Mouse (Mus musculus) hindbrain, embryonic 11.5 days (tissue): Measurements from ENCODE around the gene Rbbp6. TPM values are rescaled to one million over a fixed set of nuclear protein-coding genes. Genes with fewer than 3 reads are reported as not detected.

Source experiments
- ATAC-seq: fragments of 200-750 bp; cut with Nextera tagmentation; 2 replicates; pipeline ENCODE4 v1.8.0; 2017; ENCODE audit warnings: mild to moderate bottlenecking, moderate TSS enrichment, moderate library complexity; ENCODE audit not compliant: low FRiP score
- DNase-seq: peaks from one replicate; pipeline ENCODE4 v3.0.0-alpha.2; 2015; ENCODE audit warnings: low spot score
- H3K27ac ChIP-seq: fragments of 300-500 bp; sonication (generic); 2 replicates; pipeline ENCODE4 v1.5.1; 2014; ENCODE audit warnings: mild to moderate bottlenecking, low read depth, low read length
- H3K27me3 ChIP-seq: fragments of 300-500 bp; sonication (generic); 2 replicates; pipeline ENCODE4 v1.6.1; 2014; ENCODE audit warnings: mild to moderate bottlenecking, low read length, moderate library complexity, mixed read lengths; ENCODE audit not compliant: control insufficient read depth, insufficient read depth
- H3K36me3 ChIP-seq: fragments of 300-500 bp; sonication (generic); 2 replicates; pipeline ENCODE4 v1.6.1; 2014; ENCODE audit warnings: mild to moderate bottlenecking, low read length, moderate library complexity, mixed read lengths; ENCODE audit not compliant: control insufficient read depth, insufficient read depth
- H3K4me1 ChIP-seq: fragments of 300-500 bp; sonication (generic); replicated peaks from 2 replicates; pipeline ENCODE4 v1.6.1; 2014; ENCODE audit warnings: low read length, mixed read lengths; ENCODE audit not compliant: control insufficient read depth, insufficient read depth
- H3K4me2 ChIP-seq: fragments of 300-500 bp; sonication (generic); replicated peaks from 2 replicates; pipeline ENCODE4 v1.6.1; 2014; ENCODE audit warnings: mild to moderate bottlenecking, low read depth, low read length
- H3K4me3 ChIP-seq: fragments of 300-500 bp; sonication (generic); 2 replicates; pipeline ENCODE4 v1.5.1; 2014; ENCODE audit warnings: low read depth, low read length
- H3K9ac ChIP-seq: fragments of 300-500 bp; sonication (generic); 2 replicates; pipeline ENCODE4 v1.6.1; 2014; ENCODE audit warnings: low read depth, low read length
- H3K9me3 ChIP-seq: fragments of 300-500 bp; sonication (generic); 2 replicates; pipeline ENCODE4 v1.6.1; 2016; ENCODE audit warnings: low read length; ENCODE audit not compliant: control insufficient read depth
- WGBS: fragments of 180-500 bp; shearing (Covaris S2); extraction: QIAGEN DNeasy Blood & Tissue Kit; methylation state at CpG from one replicate; pipeline ENCODE4 v1.1.7; 2014; 5-methylcytosine and 5-hydroxymethylcytosine counted together
- polyA plus RNA-seq: library from polyadenylated mRNA; unstranded; fragments of >200 nt; fragmentation: Nextera tagmentation; extraction: Ambion mirVana; gene quantifications from 2 replicates; pipeline ENCODE4 v1.2.1, GENCODE M21; 2014

The Rbbp6 gene
- polyA plus RNA-seq = 36.3 and 46.6 TPM in 2 replicates

DNA sequence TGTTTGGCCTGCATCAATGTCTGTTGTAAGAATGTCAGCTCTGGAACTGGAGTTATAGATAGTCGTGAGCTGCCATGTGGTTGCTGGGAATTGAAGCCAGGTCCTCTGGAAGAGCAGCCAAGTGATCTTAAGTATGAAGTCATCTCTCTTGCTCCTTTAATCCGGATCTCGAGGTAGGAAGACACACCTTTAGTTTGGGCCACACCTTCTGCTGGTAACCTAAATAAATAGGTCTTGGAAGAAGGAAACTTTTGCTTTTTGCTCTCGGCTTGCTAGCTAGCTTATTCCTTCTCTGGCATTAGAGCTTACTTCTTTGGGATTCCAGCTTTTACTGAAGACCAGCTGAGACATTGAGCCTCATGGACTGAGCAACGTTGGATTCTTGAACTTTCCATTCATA, at the start of gene Rbbp6:
Rbbp6 (plus strand) TSS at position 301 of the 400 bp plus-strand sequence.
- no peaks in the 10 kb centered on the region for H3K36me3 ChIP-seq
- WGBS = 83% methylated on average over 5 of the region's 5 CpGs
- no peaks in the 10 kb centered on the region for H3K27me3 ChIP-seq
- H3K9me3 ChIP-seq = no peaks in the 10 kb centered on the region
- H3K4me1 ChIP-seq = no peaks in the 10 kb centered on the region
- no peak within 1 kb of the TSS for H3K9ac ChIP-seq
- H3K4me3 ChIP-seq = no peak within 1 kb of the TSS
- no peak within 1 kb of the TSS for H3K4me2 ChIP-seq
- DNase-seq = no peak
- H3K27ac ChIP-seq = no peak within 1 kb of the TSS
- no peak for ATAC-seq

DNA sequence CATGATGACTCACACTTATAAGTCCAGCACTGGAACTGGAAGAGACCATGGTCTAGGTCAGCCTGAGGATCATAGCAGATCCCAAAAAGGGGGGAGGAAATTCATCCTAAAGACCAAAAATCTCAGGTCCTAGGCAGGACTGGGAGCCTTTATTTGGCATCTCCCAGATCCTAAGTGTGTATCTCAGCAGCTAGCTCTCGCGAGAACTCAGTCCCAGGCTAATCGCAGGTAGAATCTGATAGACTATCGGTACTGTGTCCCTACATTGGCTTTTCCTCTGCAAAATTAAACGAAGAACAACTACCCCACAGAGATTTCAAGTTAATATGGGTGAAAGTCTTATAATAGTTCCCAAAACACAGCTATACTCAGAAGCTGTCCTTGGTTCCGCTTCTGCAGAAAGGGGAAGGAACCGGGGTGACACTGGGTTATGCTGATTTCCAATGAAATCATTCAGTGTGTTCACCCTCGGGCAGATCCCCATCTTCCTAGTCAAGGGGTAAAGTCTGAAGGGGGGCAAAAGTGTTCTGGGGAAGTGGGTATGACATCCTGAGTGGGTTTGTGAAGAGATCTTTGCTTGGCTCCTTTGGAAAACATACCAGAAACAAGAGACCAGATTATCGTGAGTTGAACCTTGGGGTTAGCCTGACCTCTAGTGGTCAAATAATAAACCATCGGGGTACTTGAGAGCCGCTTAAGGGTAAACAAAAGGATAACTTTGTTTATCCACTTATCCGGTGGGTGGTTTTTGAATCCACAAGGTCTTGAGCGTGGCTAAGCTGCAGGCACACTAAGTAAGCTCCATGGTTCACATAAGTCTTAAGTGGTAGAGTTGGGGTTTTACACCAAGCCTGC, 45.5 kb upstream of the Rbbp6 start:
- Histone ChIP-seq H3K27ac (no peak overlapping the region), H3K4me1 (no peaks in the 10 kb centered on the region), H3K4me2 (0 out of 2 replicates have a peak overlapping the region, but pooled peaks have one; percentile 24), H3K9ac (no peak overlapping the region), H3K27me3 (no peaks in the 10 kb centered on the region), H3K4me3 (no peak overlapping the region), H3K36me3 (no peaks in the 10 kb centered on the region), H3K9me3 (no peaks in the 10 kb centered on the region)
- peak; percentile 19; the same call in 1 of the 2 replicates for ATAC-seq
- 46% methylated on average over 13 of the region's 13 CpGs for WGBS
- DNase-seq = peak; percentile 83

DNA sequence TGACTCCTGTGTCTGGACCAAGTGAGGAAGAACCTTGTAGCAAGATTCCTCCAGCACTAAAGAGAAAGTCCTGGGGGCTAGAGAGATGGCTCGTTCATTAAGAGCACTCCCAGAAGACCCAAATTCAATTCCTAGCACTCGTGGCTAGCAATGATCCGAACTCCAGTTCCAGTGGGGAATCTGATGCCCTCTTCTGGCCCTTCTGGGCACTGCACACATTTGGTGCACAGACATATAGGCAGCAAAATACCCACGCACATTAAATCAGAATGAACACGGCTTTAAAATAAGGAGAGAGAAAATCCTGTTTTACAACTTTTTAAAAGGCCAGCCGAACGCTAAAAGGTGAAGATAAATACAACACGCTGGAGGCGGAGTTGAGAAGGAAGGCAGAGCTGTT, 43.9 kb upstream of the Rbbp6 start:
- Histone ChIP-seq H3K9me3 (no peaks in the 10 kb centered on the region), H3K36me3 (no peaks in the 10 kb centered on the region), H3K27me3 (no peaks in the 10 kb centered on the region), H3K27ac (no peak overlapping the region), H3K4me2 (no peak overlapping the region), H3K9ac (no peak overlapping the region), H3K4me3 (no peak overlapping the region), H3K4me1 (no peaks in the 10 kb centered on the region)
- DNase-seq = peak; percentile 40
- 78% methylated on average over 9 of the region's 9 CpGs for WGBS
- no peak for ATAC-seq

DNA sequence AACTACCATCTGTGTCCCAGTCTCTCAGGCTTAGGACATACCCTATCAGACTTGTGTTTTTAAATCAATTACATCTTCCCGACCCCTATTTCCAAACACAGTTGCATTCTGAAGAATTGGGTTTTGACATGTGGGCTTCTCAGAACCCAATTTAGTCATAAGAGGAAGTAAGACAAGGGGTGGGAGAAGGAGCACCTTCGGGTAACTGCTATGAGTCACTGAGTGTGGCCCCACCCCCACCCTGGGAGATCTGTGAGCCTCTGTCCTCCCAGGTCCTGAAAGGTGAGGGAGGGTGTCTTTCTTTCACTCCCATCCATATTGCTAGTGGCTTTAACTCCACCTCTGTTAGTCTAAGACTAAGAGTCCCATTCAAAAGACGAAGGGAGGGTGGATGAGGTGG, 41.2 kb upstream of the Rbbp6 start:
- no peak overlapping the region for H3K4me3 ChIP-seq
- no peak overlapping the region for H3K4me2 ChIP-seq
- 71% methylated on average over 3 of the region's 3 CpGs for WGBS
- DNase-seq (no peak), ATAC-seq (no peak)
- no peaks in the 10 kb centered on the region for H3K4me1 ChIP-seq
- H3K9ac ChIP-seq = no peak overlapping the region
- no peaks in the 10 kb centered on the region for H3K27me3 ChIP-seq
- H3K9me3 ChIP-seq = no peaks in the 10 kb centered on the region
- H3K27ac ChIP-seq = no peak overlapping the region
- no peaks in the 10 kb centered on the region for H3K36me3 ChIP-seq

DNA sequence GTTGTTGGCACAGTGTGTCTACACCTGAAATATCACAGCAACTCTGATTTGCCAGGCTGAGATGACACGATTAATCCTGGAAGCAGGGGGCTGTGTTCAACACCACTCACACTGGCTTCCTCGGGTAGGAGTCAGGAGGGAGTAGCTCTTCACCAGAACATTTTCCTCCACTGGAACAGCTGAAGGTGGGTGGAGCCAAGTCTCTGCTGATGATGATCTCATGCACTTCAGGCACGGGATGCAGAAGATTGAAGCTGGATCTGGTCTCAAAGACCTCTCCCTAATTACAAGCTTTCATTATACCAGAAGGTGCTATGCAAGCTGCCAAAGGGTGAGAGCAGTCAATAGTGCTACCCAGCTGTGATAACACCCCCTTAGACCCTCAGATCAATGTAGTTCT, 35.0 kb upstream of the Rbbp6 start:
- H3K4me3 ChIP-seq = no peak overlapping the region
- H3K36me3 ChIP-seq = no peaks in the 10 kb centered on the region
- no peak for DNase-seq
- ATAC-seq = no peak
- H3K4me1 ChIP-seq = no peaks in the 10 kb centered on the region
- no peak overlapping the region for H3K27ac ChIP-seq
- WGBS = 53% methylated on average over 3 of the region's 3 CpGs
- no peak overlapping the region for H3K4me2 ChIP-seq
- no peaks in the 10 kb centered on the region for H3K9me3 ChIP-seq
- no peaks in the 10 kb centered on the region for H3K27me3 ChIP-seq
- H3K9ac ChIP-seq = no peak overlapping the region

DNA sequence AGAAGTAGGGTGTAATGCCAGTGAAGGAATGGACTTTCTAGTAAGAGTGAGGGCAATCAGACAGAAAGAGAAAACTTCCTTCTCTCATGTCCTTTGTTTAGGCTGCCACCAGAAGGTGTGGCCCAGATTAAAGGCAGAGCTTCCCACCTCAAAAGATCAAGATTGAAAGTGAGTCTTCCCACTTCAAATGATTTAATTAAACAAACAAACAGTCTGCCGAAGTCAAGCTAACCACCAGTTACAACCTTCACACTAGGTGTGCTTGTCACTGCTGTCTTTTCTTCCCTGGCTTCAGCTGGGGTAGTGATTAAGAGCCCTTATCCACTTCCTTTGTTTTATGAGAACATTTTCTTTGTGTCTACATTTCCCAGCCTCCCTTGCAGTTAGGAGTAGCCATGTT, 33.3 kb upstream of the Rbbp6 start:
- no peaks in the 10 kb centered on the region for H3K36me3 ChIP-seq
- WGBS = 28% methylated on average over 1 of the region's 1 CpGs

DNA sequence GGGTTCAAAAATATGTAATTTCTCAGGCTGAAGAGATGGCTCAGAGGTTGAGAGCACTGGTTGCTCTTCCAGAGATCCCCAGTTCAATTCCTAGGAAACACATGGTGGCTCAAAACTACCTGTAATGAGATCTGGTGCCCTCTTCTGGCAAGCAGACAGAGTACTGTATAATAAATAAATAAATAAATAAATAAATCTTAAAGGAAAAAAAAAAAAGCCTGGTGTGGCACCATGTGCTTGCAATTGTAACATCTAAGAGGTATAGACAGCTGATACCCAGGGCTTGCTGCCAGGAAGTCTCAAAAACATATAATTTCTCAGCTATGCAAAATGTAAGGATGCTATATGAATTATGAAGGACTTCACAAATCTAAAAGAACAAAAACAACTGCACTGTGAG, 28.9 kb upstream of the Rbbp6 start:
- ATAC-seq = no peak
- Histone ChIP-seq H3K4me1 (no peaks in the 10 kb centered on the region), H3K4me2 (no peak overlapping the region)

More for the DNA sequence above, 33.3 kb upstream of the Rbbp6 start:
- ATAC-seq = no peak
- DNase-seq = no peak
- Histone ChIP-seq H3K4me3 (no peak overlapping the region), H3K27me3 (no peaks in the 10 kb centered on the region), H3K4me2 (no peak overlapping the region), H3K9ac (no peak overlapping the region), H3K27ac (no peak overlapping the region), H3K4me1 (no peaks in the 10 kb centered on the region), H3K9me3 (no peaks in the 10 kb centered on the region)

DNA sequence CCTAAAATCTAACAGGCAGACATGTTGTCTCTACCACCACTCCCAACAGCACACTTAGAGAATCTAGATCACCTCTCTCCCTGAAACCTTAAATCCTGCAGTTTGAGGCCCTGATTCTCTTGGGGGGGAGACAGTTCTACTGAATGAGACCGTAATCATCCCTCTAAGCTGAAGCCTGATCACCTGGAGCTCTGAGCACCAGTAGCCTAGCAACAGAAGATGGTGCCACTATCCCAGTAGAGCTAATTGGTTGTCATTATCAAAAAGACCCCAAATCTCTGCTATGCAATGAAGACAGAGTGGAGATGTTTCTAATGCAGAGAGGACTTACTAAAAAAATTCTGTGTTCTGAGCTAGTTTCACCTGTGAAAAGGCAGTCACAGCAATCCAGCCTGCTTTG, 27.3 kb upstream of the Rbbp6 start:
- Histone ChIP-seq H3K9me3 (no peaks in the 10 kb centered on the region), H3K4me2 (no peak overlapping the region), H3K9ac (no peak overlapping the region), H3K27me3 (no peaks in the 10 kb centered on the region), H3K4me1 (no peaks in the 10 kb centered on the region), H3K27ac (no peak overlapping the region), H3K36me3 (no peaks in the 10 kb centered on the region), H3K4me3 (no peak overlapping the region)
- 93% methylated on average over 1 of the region's 1 CpGs for WGBS
- no peak for ATAC-seq
- DNase-seq = no peak

More for the DNA sequence above, 28.9 kb upstream of the Rbbp6 start:
- Histone ChIP-seq H3K27ac (no peak overlapping the region), H3K9me3 (no peaks in the 10 kb centered on the region), H3K27me3 (no peaks in the 10 kb centered on the region), H3K4me3 (no peak overlapping the region), H3K36me3 (no peaks in the 10 kb centered on the region), H3K9ac (no peak overlapping the region)
- no peak for DNase-seq

DNA sequence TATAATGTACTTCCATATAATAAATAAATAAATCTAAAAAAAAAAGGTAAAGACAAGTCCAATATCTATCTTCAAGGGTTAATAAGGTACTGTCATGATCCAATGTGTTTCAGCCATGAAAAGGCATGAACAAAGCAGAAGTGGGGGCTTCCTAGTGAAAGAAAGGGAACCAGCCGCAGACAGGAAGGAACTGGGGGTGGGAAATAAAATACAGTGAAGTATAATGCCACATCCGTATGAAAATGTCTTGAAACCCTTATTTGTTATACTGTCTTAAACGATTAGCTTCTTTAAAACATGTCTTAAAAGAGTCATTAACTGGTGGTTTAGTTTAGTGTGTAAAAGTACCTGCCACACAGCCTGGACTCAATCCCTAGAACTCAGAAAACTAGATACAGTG, 26.3 kb upstream of the Rbbp6 start:
- Histone ChIP-seq H3K4me2 (no peak overlapping the region), H3K9me3 (no peaks in the 10 kb centered on the region), H3K27ac (no peak overlapping the region), H3K4me3 (no peak overlapping the region), H3K27me3 (no peaks in the 10 kb centered on the region), H3K9ac (no peak overlapping the region), H3K4me1 (no peaks in the 10 kb centered on the region), H3K36me3 (no peaks in the 10 kb centered on the region)
- ATAC-seq (no peak), DNase-seq (no peak)
- WGBS = 88% methylated on average over 3 of the region's 3 CpGs
